Comparison of ENCODE assay signal across 18 mouse cellular contexts in the genomic region with DNA sequence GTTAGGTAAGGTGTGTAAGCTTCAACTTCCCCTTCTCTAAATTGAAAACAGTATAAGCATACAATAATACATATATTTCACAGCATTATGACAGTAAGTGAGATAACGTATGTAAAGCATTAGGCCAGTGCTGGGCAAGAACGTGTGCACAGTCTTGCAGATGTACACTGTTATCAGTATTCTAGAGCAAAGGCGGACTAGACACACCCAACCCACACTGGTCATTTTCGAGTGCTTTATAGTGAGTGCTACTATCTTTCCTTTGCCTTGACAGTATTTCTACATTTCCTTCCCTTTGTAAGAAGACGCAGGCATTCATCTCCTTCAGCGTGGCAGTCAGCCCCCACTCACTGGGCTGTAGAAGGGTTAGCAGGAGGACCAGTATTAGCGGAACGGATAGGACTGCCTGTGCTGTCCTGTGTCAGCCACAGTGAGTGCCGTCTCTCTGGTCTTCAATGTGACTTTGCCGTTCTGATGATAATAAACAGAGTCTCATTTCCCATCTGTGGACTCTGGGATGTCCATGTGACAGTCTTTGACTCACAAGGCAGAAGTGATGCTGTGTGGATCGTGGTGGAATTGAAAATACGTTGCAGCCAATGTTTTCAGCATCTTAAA. TPM values are rescaled to one million over a fixed set of nuclear protein-coding genes. Genes with fewer than 3 reads are reported as not detected.
DNase-seq lines count a peak whose midpoint lies in the region; ATAC-seq and TF ChIP-seq lines count a peak whose summit lies in the region.
"Had no signal": no experiment of that assay in that cellular context is flagged by ENCODE, and none has a peak within 500 bp of the region (broad histone marks: within the 10 kb centered on the region; RNA-seq: fewer than 3 reads in every experiment).

No protein-coding gene starts in this region.

- no peak for ATAC-seq in heart, embryonic 11.5 days (replicated peaks; ENCODE audit: insufficient number of reproducible peaks, low FRiP score, low TSS enrichment)
- ATAC-seq in common myeloid progenitor, adult 5-6 weeks (replicated peaks; ENCODE audit: low read depth, poor library complexity, severe bottlenecking) = peak; percentile 54
- no peak for ATAC-seq in liver, postnatal 0 days
- ATAC-seq: midbrain, embryonic 13.5 days had no signal

- no peaks in the 10 kb centered on the region for H3K27me3 ChIP-seq in heart, adult 2 months (ENCODE audit: control insufficient read depth, insufficient read depth, low read length)
- no peaks in the 10 kb centered on the region for H3K27me3 ChIP-seq in heart, embryonic 11.5 days (ENCODE audit: control insufficient read depth, insufficient read depth, low read length)
- 0 out of 2 replicates have a peak, but pooled peaks cover 3% of the 10 kb centered on the region for H3K27me3 ChIP-seq in limb, embryonic 10.5 days (ENCODE audit: low read depth, poor library complexity, severe bottlenecking)
- no peaks in the 10 kb centered on the region for H3K27me3 ChIP-seq in liver, postnatal 0 days (ENCODE audit: insufficient read depth, low read length)
- H3K27me3 ChIP-seq: CH12.LX; kidney, embryonic 15.5 days had no signal

- TF ChIP-seq POLR2A in heart, adult 2 months (IDR thresholded peaks at IDR 0.05; ENCODE audit: insufficient read depth, low read depth, low read length) = no peak

- no peaks in the 10 kb centered on the region for H3K79me2 ChIP-seq in heart, adult 2 months (replicated peaks; ENCODE audit: control insufficient read depth, insufficient read depth, low read length)

- no peak overlapping the region for H3K4me3 ChIP-seq in heart, adult 2 months
- no peak overlapping the region for H3K4me3 ChIP-seq in heart, embryonic 11.5 days (ENCODE audit: low read depth, low read length)
- H3K4me3 ChIP-seq in limb, embryonic 10.5 days = no peak overlapping the region
- H3K4me3 ChIP-seq in liver, postnatal 0 days (ENCODE audit: low read depth, low read length) = no peak overlapping the region
- H3K4me3 ChIP-seq: embryonic facial prominence, embryonic 10.5 days; erythroblast, embryonic 14.5 days; heart, embryonic 10.5 days; hindbrain, embryonic 10.5 days; kidney, embryonic 15.5 days; limb, embryonic 15.5 days; midbrain, embryonic 13.5 days had no signal

- DNase-seq in heart, adult 2 months = no peak
- peak; percentile 23 for DNase-seq in limb, embryonic 10.5 days (ENCODE audit: low spot score)
- DNase-seq in liver, postnatal 0 days = no peak
- DNase-seq in retina, embryonic 14.5 days (ENCODE audit: low spot score) = no peak
- DNase-seq in spleen, adult 18-20 months = no peak
- DNase-seq in lung, postnatal 36 days = no peak
- DNase-seq: adrenal gland, adult 2 months; lung, postnatal 14 days had no signal

- no peaks in the 10 kb centered on the region; the same call in 1 of the 2 replicates for H3K36me3 ChIP-seq in heart, adult 2 months (ENCODE audit: control insufficient read depth, insufficient read depth, low read length)
- no peaks in the 10 kb centered on the region for H3K36me3 ChIP-seq in heart, embryonic 11.5 days (ENCODE audit: control insufficient read depth, insufficient read depth, low read length)
- no peaks in the 10 kb centered on the region for H3K36me3 ChIP-seq in limb, embryonic 10.5 days
- H3K36me3 ChIP-seq in liver, postnatal 0 days (replicated peaks; ENCODE audit: insufficient read depth, low read length) = no peaks in the 10 kb centered on the region
- H3K36me3 ChIP-seq: embryonic facial prominence, embryonic 10.5 days; heart, embryonic 10.5 days; hindbrain, embryonic 10.5 days; kidney, embryonic 15.5 days; limb, embryonic 15.5 days; midbrain, embryonic 13.5 days had no signal

- peak overlapping the region; percentile 84 for H3K27ac ChIP-seq in heart, adult 2 months
- H3K27ac ChIP-seq in heart, embryonic 11.5 days (ENCODE audit: low read depth, low read length) = no peak overlapping the region
- no peak overlapping the region for H3K27ac ChIP-seq in limb, embryonic 10.5 days
- no peak overlapping the region for H3K27ac ChIP-seq in liver, postnatal 0 days (ENCODE audit: low read depth)
- H3K27ac ChIP-seq: embryonic facial prominence, embryonic 10.5 days; heart, embryonic 10.5 days; hindbrain, embryonic 10.5 days; kidney, embryonic 15.5 days; limb, embryonic 15.5 days; midbrain, embryonic 13.5 days had no signal

- WGBS in heart, adult 2 months = 62% methylated on average over 12 of the region's 12 CpGs
- 66% methylated on average over 12 of the region's 12 CpGs for WGBS in heart, embryonic 11.5 days (ENCODE audit: insufficient replicate concordance)
- WGBS in limb, embryonic 10.5 days = 88% methylated on average over 12 of the region's 12 CpGs
- 54% methylated on average over 12 of the region's 12 CpGs for WGBS in liver, postnatal 0 days (ENCODE audit: insufficient replicate concordance)

- H3K4me1 ChIP-seq in heart, adult 2 months (ENCODE audit: control insufficient read depth, insufficient read depth, low read length) = no peaks in the 10 kb centered on the region; the same call in 1 of the 2 replicates
- H3K4me1 ChIP-seq in heart, embryonic 11.5 days (ENCODE audit: control insufficient read depth, insufficient read depth, low read length) = peaks cover 5% of the 10 kb centered on the region; the same call in 1 of the 2 replicates
- peaks cover 17% of the 10 kb centered on the region for H3K4me1 ChIP-seq in limb, embryonic 10.5 days
- no peaks in the 10 kb centered on the region for H3K4me1 ChIP-seq in liver, postnatal 0 days (ENCODE audit: insufficient read depth)
- H3K4me1 ChIP-seq: hindbrain, embryonic 10.5 days had no signal

- TF ChIP-seq CTCF in heart, adult 2 months (IDR thresholded peaks at IDR 0.05) = no peak
- no peak for TF ChIP-seq CTCF in liver, postnatal 0 days (IDR thresholded peaks at IDR 0.05; ENCODE audit: low read depth)

- intact Hi-C loops in heart, adult 2 months (cut with DNase I) = loop anchor here (2.0 kb wide), 1 partner anchor 42 kb away; no protein-coding TSS in a partner anchor

- no peaks in the 10 kb centered on the region for H3K9me3 ChIP-seq in heart, embryonic 11.5 days (replicated peaks; ENCODE audit: control insufficient read depth, low read length)
- H3K9me3 ChIP-seq in limb, embryonic 10.5 days (replicated peaks) = no peaks in the 10 kb centered on the region
- 0 out of 2 replicates have a peak, but pooled peaks cover 5% of the 10 kb centered on the region for H3K9me3 ChIP-seq in liver, postnatal 0 days (ENCODE audit: low read length)
- H3K9me3 ChIP-seq: embryonic facial prominence, embryonic 10.5 days; heart, embryonic 10.5 days; hindbrain, embryonic 10.5 days; kidney, embryonic 15.5 days; limb, embryonic 15.5 days; midbrain, embryonic 13.5 days had no signal

- no peak for TF ChIP-seq EP300 in heart, adult 2 months (IDR thresholded peaks at IDR 0.05; ENCODE audit: insufficient read depth, low read depth, low read length)
- TF ChIP-seq EP300 in liver, postnatal 0 days (IDR thresholded peaks at IDR 0.05; ENCODE audit: low read depth) = no peak

- H3K9ac ChIP-seq in heart, adult 2 months (ENCODE audit: low read depth, low read length) = no peak overlapping the region
- H3K9ac ChIP-seq in heart, embryonic 11.5 days (ENCODE audit: low read depth, low read length) = no peak overlapping the region
- no peak overlapping the region for H3K9ac ChIP-seq in liver, postnatal 0 days (replicated peaks)
- H3K9ac ChIP-seq: kidney, embryonic 15.5 days; limb, embryonic 15.5 days; midbrain, embryonic 13.5 days had no signal

- H3K4me2 ChIP-seq in heart, embryonic 11.5 days = no peak overlapping the region
- H3K4me2 ChIP-seq in liver, postnatal 0 days (ENCODE audit: low read depth, low read length) = peak overlapping the region; percentile 22; the same call in 1 of the 2 replicates
- H3K4me2 ChIP-seq: kidney, embryonic 15.5 days; limb, embryonic 15.5 days; midbrain, embryonic 13.5 days had no signal

RNA-seq across cellular contexts. Expression of a gene that starts 18.8 kb away (rescaled TPM):
- 10 to 100 TPM; 83.8 to 95.3 TPM for total RNA-seq in heart, adult 2 months (2021)
- 14.4 and 33.5 TPM in 2 replicates for polyA plus RNA-seq in heart, adult 2 months (2012; rRNA removed)
- 11.3 and 14.1 TPM in 2 replicates for polyA plus RNA-seq in heart, embryonic 11.5 days (2014; fragmentation: Nextera tagmentation; extraction: Ambion mirVana)
- 181 TPM in 2 replicates for total RNA-seq in common myeloid progenitor, adult 5-6 weeks (2017)
- 8.3 and 9.1 TPM in 2 replicates for polyA plus RNA-seq in limb, embryonic 10.5 days (2016; fragmentation: Nextera tagmentation; extraction: Ambion mirVana)
- polyA plus RNA-seq in liver, postnatal 0 days (2015; fragmentation: Nextera tagmentation; extraction: Ambion mirVana) = 6.0 and 6.5 TPM in 2 replicates

RNA-seq across cellular contexts. Expression of a gene that starts 23.3 kb away (rescaled TPM):
- total RNA-seq in heart, adult 2 months (2021) = 10 to 100 TPM; 15.8 to 20.0 TPM
- 15.7 and 16.0 TPM in 2 replicates for polyA plus RNA-seq in heart, adult 2 months (2012; rRNA removed)
- 40.0 and 41.6 TPM in 2 replicates for polyA plus RNA-seq in heart, embryonic 11.5 days (2014; fragmentation: Nextera tagmentation; extraction: Ambion mirVana)
- total RNA-seq in common myeloid progenitor, adult 5-6 weeks (2017) = 8.0 and 12.4 TPM in 2 replicates
- 62.3 and 74.5 TPM in 2 replicates for polyA plus RNA-seq in limb, embryonic 10.5 days (2016; fragmentation: Nextera tagmentation; extraction: Ambion mirVana)
- polyA plus RNA-seq in liver, postnatal 0 days (2015; fragmentation: Nextera tagmentation; extraction: Ambion mirVana) = 4.4 and 5.4 TPM in 2 replicates
